Mouse (Mus musculus) embryonic facial prominence, embryonic 10.5 days (tissue): ENCODE measurements around the gene Sept9. TPM values are rescaled to one million over a fixed set of nuclear protein-coding genes. Genes with fewer than 3 reads are reported as not detected.

Experiments used
- DNase-seq: peaks from one replicate; pipeline ENCODE4 v3.0.0-alpha.2; 2017; ENCODE audit warnings: low spot score
- H3K27ac ChIP-seq: fragments of 300-500 bp; sonication (generic); replicated peaks from 2 replicates; pipeline ENCODE4 v1.5.1; 2016; ENCODE audit warnings: mild to moderate bottlenecking
- H3K27me3 ChIP-seq: fragments of 300-500 bp; sonication (generic); replicated peaks from 2 replicates; pipeline ENCODE4 v1.6.1; 2016; ENCODE audit warnings: low read depth, mild to moderate bottlenecking; ENCODE audit not compliant: poor library complexity, severe bottlenecking
- H3K36me3 ChIP-seq: fragments of 300-500 bp; sonication (generic); replicated peaks from 2 replicates; pipeline ENCODE4 v1.6.1; 2016; ENCODE audit warnings: mild to moderate bottlenecking, moderate library complexity
- H3K4me1 ChIP-seq: fragments of 300-500 bp; sonication (generic); 2 replicates; pipeline ENCODE4 v1.6.1; 2016
- H3K4me3 ChIP-seq: fragments of 300-500 bp; sonication (generic); 2 replicates; pipeline ENCODE4 v1.5.1; 2016; ENCODE audit warnings: mild to moderate bottlenecking, moderate library complexity
- H3K9me3 ChIP-seq: fragments of 300-500 bp; sonication (generic); 2 replicates; pipeline ENCODE4 v1.6.1; 2016; ENCODE audit warnings: mild to moderate bottlenecking
- WGBS: fragments of 180-500 bp; shearing (Covaris S2); methylation state at CpG from one replicate; pipeline ENCODE4 v1.1.7; 2016; 5-methylcytosine and 5-hydroxymethylcytosine counted together
- polyA plus RNA-seq: library from polyadenylated mRNA; unstranded; fragments of >200 nt; fragmentation: Nextera tagmentation; extraction: Ambion mirVana; gene quantifications from 2 replicates; pipeline ENCODE4 v1.2.1, GENCODE M21; 2016

Gene Sept9
- polyA plus RNA-seq = 255 TPM in 2 replicates

- under 1% methylated on average over 70 of the region's 70 CpGs for WGBS
- H3K9me3 ChIP-seq = no peaks in the 10 kb centered on the region
- peak within 1 kb of the TSS; percentile 65 for H3K4me3 ChIP-seq
- peaks cover 42% of the 10 kb centered on the region for H3K4me1 ChIP-seq
- DNase-seq = peak; percentile 54
- H3K36me3 ChIP-seq = no peaks in the 10 kb centered on the region
- H3K27me3 ChIP-seq = peaks cover 84% of the 10 kb centered on the region
- H3K27ac ChIP-seq = peak within 1 kb of the TSS; percentile 60
Observed at GRCm38 (mm10) chr11:117199282-117200175, at the start of gene Sept9. TSS of gene Sept9 (plus strand) at chr11:117199661.

- H3K27me3 ChIP-seq = peaks cover 3% of the 10 kb centered on the region; the same call in 1 of the 2 replicates
- WGBS = 86% methylated on average over 9 of the region's 9 CpGs
- no peak overlapping the region for H3K4me3 ChIP-seq
- peaks cover 97% of the 10 kb centered on the region for H3K36me3 ChIP-seq
- peaks cover 42% of the 10 kb centered on the region for H3K4me1 ChIP-seq
- no peak overlapping the region for H3K27ac ChIP-seq
- no peak for DNase-seq
- no peaks in the 10 kb centered on the region for H3K9me3 ChIP-seq
Observed at GRCm38 (mm10) chr11:117150467-117150966, 48.9 kb upstream of the Sept9 start.

GRCm38 (mm10) chr11:117151461-117151860 is 48.0 kb upstream of the Sept9 start:
- WGBS = 91% methylated on average over 7 of the region's 7 CpGs
- Histone ChIP-seq H3K9me3 (no peaks in the 10 kb centered on the region), H3K4me1 (peaks cover 48% of the 10 kb centered on the region), H3K27me3 (peaks cover 3% of the 10 kb centered on the region; the same call in 1 of the 2 replicates), H3K4me3 (no peak overlapping the region), H3K27ac (no peak overlapping the region), H3K36me3 (peaks cover 96% of the 10 kb centered on the region)
- DNase-seq = no peak

GRCm38 (mm10) chr11:117152541-117152940 is 46.9 kb upstream of the Sept9 start:
- Histone ChIP-seq H3K36me3 (peaks cover 95% of the 10 kb centered on the region), H3K9me3 (no peaks in the 10 kb centered on the region), H3K27me3 (peaks cover 3% of the 10 kb centered on the region; the same call in 1 of the 2 replicates), H3K4me1 (peaks cover 46% of the 10 kb centered on the region), H3K4me3 (no peak overlapping the region), H3K27ac (no peak overlapping the region)
- 72% methylated on average over 6 of the region's 6 CpGs for WGBS
- DNase-seq = no peak

- DNase-seq = no peak
- Histone ChIP-seq H3K27me3 (peaks cover 3% of the 10 kb centered on the region; the same call in 1 of the 2 replicates), H3K4me1 (peaks cover 46% of the 10 kb centered on the region), H3K36me3 (peaks cover 95% of the 10 kb centered on the region), H3K9me3 (no peaks in the 10 kb centered on the region), H3K27ac (no peak overlapping the region; the same call in 1 of the 2 replicates), H3K4me3 (no peak overlapping the region)
- WGBS = 78% methylated on average over 9 of the region's 9 CpGs
Observed at GRCm38 (mm10) chr11:117153553-117153952, 45.9 kb upstream of the Sept9 start.

GRCm38 (mm10) chr11:117154088-117154815 is 45.2 kb upstream of the Sept9 start:
- H3K4me1 ChIP-seq = peaks cover 42% of the 10 kb centered on the region
- H3K27ac ChIP-seq = peak overlapping the region; percentile 30
- 59% methylated on average over 7 of the region's 7 CpGs for WGBS
- peaks cover 3% of the 10 kb centered on the region; the same call in 1 of the 2 replicates for H3K27me3 ChIP-seq
- peaks cover 95% of the 10 kb centered on the region for H3K36me3 ChIP-seq
- H3K4me3 ChIP-seq = no peak overlapping the region
- no peak for DNase-seq
- no peaks in the 10 kb centered on the region for H3K9me3 ChIP-seq

- Histone ChIP-seq H3K36me3 (peaks cover 81% of the 10 kb centered on the region), H3K4me1 (peaks cover 38% of the 10 kb centered on the region), H3K27me3 (peaks cover 3% of the 10 kb centered on the region; the same call in 1 of the 2 replicates), H3K27ac (peak overlapping the region; percentile 69), H3K9me3 (no peaks in the 10 kb centered on the region), H3K4me3 (peak overlapping the region; percentile 38)
- WGBS = 7% methylated on average over 15 of the region's 15 CpGs
- DNase-seq = peak; percentile 91
Observed at GRCm38 (mm10) chr11:117156725-117157124, 42.7 kb upstream of the Sept9 start.

GRCm38 (mm10) chr11:117158343-117158742 is 41.1 kb upstream of the Sept9 start:
- Histone ChIP-seq H3K4me1 (peaks cover 30% of the 10 kb centered on the region), H3K4me3 (no peak overlapping the region), H3K27ac (no peak overlapping the region), H3K27me3 (peaks cover 10% of the 10 kb centered on the region), H3K9me3 (no peaks in the 10 kb centered on the region), H3K36me3 (peaks cover 68% of the 10 kb centered on the region)
- DNase-seq = no peak
- WGBS = 88% methylated on average over 11 of the region's 11 CpGs

GRCm38 (mm10) chr11:117159257-117159945 is 40.1 kb upstream of the Sept9 start:
- H3K27ac ChIP-seq = no peak overlapping the region
- H3K4me1 ChIP-seq = peaks cover 20% of the 10 kb centered on the region
- H3K9me3 ChIP-seq = peaks cover 4% of the 10 kb centered on the region; the same call in 1 of the 2 replicates
- H3K36me3 ChIP-seq = peaks cover 57% of the 10 kb centered on the region
- H3K4me3 ChIP-seq = no peak overlapping the region
- peaks cover 10% of the 10 kb centered on the region for H3K27me3 ChIP-seq
- DNase-seq = no peak
- 90% methylated on average over 13 of the region's 13 CpGs for WGBS

- peaks cover 7% of the 10 kb centered on the region; the same call in 1 of the 2 replicates for H3K27me3 ChIP-seq
- H3K36me3 ChIP-seq = peaks cover 52% of the 10 kb centered on the region
- peaks cover 15% of the 10 kb centered on the region for H3K4me1 ChIP-seq
- peaks cover 4% of the 10 kb centered on the region; the same call in 1 of the 2 replicates for H3K9me3 ChIP-seq
- H3K4me3 ChIP-seq = no peak overlapping the region
- no peak overlapping the region for H3K27ac ChIP-seq
- no peak for DNase-seq
- WGBS = 94% methylated on average over 5 of the region's 5 CpGs
Observed at GRCm38 (mm10) chr11:117159946-117160307, 39.5 kb upstream of the Sept9 start.

GRCm38 (mm10) chr11:117160791-117161190 is 38.7 kb upstream of the Sept9 start:
- H3K4me3 ChIP-seq = no peak overlapping the region
- H3K9me3 ChIP-seq = peaks cover 4% of the 10 kb centered on the region; the same call in 1 of the 2 replicates
- 96% methylated on average over 12 of the region's 12 CpGs for WGBS

More at GRCm38 (mm10) chr11:117160791-117161190, 38.7 kb upstream of the Sept9 start:
- Histone ChIP-seq H3K4me1 (peaks cover 12% of the 10 kb centered on the region), H3K27me3 (peaks cover 7% of the 10 kb centered on the region; the same call in 1 of the 2 replicates), H3K36me3 (peaks cover 43% of the 10 kb centered on the region), H3K27ac (no peak overlapping the region)
- DNase-seq = no peak
